Mouse (Mus musculus) layer of hippocampus, adult 9-10 months (tissue): ENCODE data around the gene Tagln3.

Experiments used
- DNase-seq: peaks from one replicate; pipeline ENCODE4 v3.0.0; 2022; ENCODE audit warnings: low spot score

The Tagln3 gene

GRCm38 (mm10) chr16:45720022-45720630 is 4.3 kb downstream of the Tagln3 start:
- no peak for DNase-seq

GRCm38 (mm10) chr16:45718296-45718695 is 6.1 kb downstream of the Tagln3 start:
- DNase-seq, result no peak

- no peak for DNase-seq
Measured at GRCm38 (mm10) chr16:45714489-45715150, 9.8 kb downstream of the Tagln3 start.

- no peak for DNase-seq
Measured at GRCm38 (mm10) chr16:45713878-45714277, 10.5 kb downstream of the Tagln3 start.

- DNase-seq, result no peak
Measured at GRCm38 (mm10) chr16:45713261-45713660, 11.1 kb downstream of the Tagln3 start.

GRCm38 (mm10) chr16:45711263-45711662 is 13.1 kb downstream of the Tagln3 start:
- no peak for DNase-seq

GRCm38 (mm10) chr16:45699301-45699700 is 25.1 kb downstream of the Tagln3 start:
- DNase-seq, result no peak

GRCm38 (mm10) chr16:45697996-45698395 is 26.4 kb downstream of the Tagln3 start:
- DNase-seq, result no peak

GRCm38 (mm10) chr16:45695445-45696160 is 28.8 kb downstream of the Tagln3 start:
- no peak for DNase-seq

- DNase-seq, result no peak
Measured at GRCm38 (mm10) chr16:45693558-45693957, 30.9 kb downstream of the Tagln3 start, which contains the start of gene Tmprss7. TSS of gene Tmprss7 (minus strand) at chr16:45693658.

GRCm38 (mm10) chr16:45692851-45693250 is 31.6 kb downstream of the Tagln3 start:
- DNase-seq, result no peak

GRCm38 (mm10) chr16:45690178-45690577 is 34.2 kb downstream of the Tagln3 start:
- no peak for DNase-seq

GRCm38 (mm10) chr16:45686833-45687232 is 37.6 kb downstream of the Tagln3 start:
- no peak for DNase-seq

- DNase-seq, result no peak
Measured at GRCm38 (mm10) chr16:45685295-45685694, 39.1 kb downstream of the Tagln3 start.

GRCm38 (mm10) chr16:45684815-45685214 is 39.6 kb downstream of the Tagln3 start:
- DNase-seq, result no peak

GRCm38 (mm10) chr16:45676462-45676861 is 47.9 kb downstream of the Tagln3 start:
- DNase-seq, result no peak

GRCm38 (mm10) chr16:45670005-45670404 is 54.4 kb downstream of the Tagln3 start:
- DNase-seq, result no peak

- no peak for DNase-seq
Measured at GRCm38 (mm10) chr16:45668178-45668577, 56.2 kb downstream of the Tagln3 start.

GRCm38 (mm10) chr16:45666136-45666535 is 58.3 kb downstream of the Tagln3 start:
- no peak for DNase-seq

GRCm38 (mm10) chr16:45662381-45662780 is 62.0 kb downstream of the Tagln3 start:
- DNase-seq, result no peak
